Comparison of ENCODE assay signal across 8 mouse cellular contexts in the genomic region with DNA sequence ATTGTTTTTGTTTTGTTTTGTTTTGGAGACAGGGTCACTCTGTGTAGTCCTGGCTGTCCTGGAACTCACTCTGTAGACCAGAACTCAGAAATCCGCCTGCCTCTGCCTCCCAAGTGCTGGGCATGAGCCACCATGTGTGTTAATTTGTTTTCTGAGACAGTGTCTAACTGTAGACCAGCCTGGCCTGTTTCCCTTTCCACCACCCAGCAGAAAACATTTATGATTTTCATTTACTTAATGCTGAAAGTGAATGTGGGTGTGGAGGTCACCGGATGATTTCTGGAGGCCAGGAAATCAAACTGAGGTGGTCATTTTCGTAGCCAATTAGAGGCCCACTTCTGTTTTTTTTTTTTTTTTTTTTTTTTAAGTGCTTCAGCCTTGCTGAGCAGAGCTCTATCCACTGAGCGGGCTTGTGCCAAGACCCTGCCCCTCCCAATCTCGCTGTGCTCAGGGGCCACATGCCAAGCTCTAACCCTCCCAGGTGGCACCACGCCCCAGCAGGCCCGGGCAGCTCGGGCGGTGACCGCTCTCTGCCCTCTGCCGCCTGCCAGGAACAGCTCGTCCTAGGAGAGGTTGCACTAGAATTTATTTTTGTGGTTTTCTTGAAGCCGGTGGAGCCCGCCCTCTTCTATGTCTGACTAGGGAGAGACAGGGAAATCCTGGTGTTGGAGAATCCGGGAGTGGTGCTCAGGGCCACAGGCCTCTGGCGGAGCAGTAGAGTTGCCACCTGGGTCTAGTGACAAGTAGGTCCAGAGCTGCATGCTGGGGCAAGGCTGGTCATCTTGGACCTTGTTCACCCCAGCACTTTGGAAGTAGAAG. TPM values are rescaled to one million over a fixed set of nuclear protein-coding genes. Genes with fewer than 3 reads are reported as not detected.
DNase-seq lines count a peak whose midpoint lies in the region; ATAC-seq and TF ChIP-seq lines count a peak whose summit lies in the region.

No protein-coding gene starts in this region.

- no peaks in the 10 kb centered on the region for H3K27me3 ChIP-seq in CH12.LX (replicated peaks)
- no peaks in the 10 kb centered on the region for H3K27me3 ChIP-seq in embryonic facial prominence, embryonic 14.5 days (replicated peaks; ENCODE audit: control insufficient read depth, insufficient read depth, low read length)
- no peaks in the 10 kb centered on the region for H3K27me3 ChIP-seq in heart, embryonic 12.5 days (replicated peaks)
- H3K27me3 ChIP-seq in kidney, embryonic 14.5 days (ENCODE audit: control insufficient read depth, insufficient read depth, low read length): no peaks in the 10 kb centered on the region

- dilution Hi-C loops in CH12.LX (cut with MboI; ENCODE audit: extremely low pct_ligation_motif_present, extremely low pct_unique_long_range_greater_than_20kb, low sequenced_read_pairs): no loop called here

- no peak overlapping the region for H3K9ac ChIP-seq in CH12.LX (ENCODE audit: insufficient read depth, low read depth)
- peak overlapping the region; percentile 42 for H3K9ac ChIP-seq in embryonic facial prominence, embryonic 14.5 days (ENCODE audit: low read depth, low read length)
- peak overlapping the region; percentile 60 for H3K9ac ChIP-seq in heart, embryonic 12.5 days
- peak overlapping the region; percentile 42 for H3K9ac ChIP-seq in kidney, embryonic 14.5 days (ENCODE audit: low read depth, low read length)

- H3K79me2 ChIP-seq in CH12.LX (replicated peaks; ENCODE audit: control insufficient read depth, extremely low read depth, insufficient read depth, poor library complexity, severe bottlenecking): no peaks in the 10 kb centered on the region

- H3K4me3 ChIP-seq in CH12.LX (replicated peaks in 1 of 3; ENCODE audit: low read depth in 2 of 3, low read length in 2 of 3, poor library complexity in 1 of 3): no peak overlapping the region
- H3K4me3 ChIP-seq in embryonic facial prominence, embryonic 14.5 days (ENCODE audit: low read depth, low read length): peak overlapping the region; percentile 2; the same call in 1 of the 2 replicates
- peak overlapping the region; percentile 27; the same call in 1 of the 2 replicates for H3K4me3 ChIP-seq in heart, embryonic 12.5 days
- H3K4me3 ChIP-seq in kidney, embryonic 14.5 days (ENCODE audit: low read length): no peak overlapping the region

- no peak for DNase-seq in CH12.LX (ENCODE audit: extremely low read depth)
- DNase-seq in adipocyte (ENCODE audit: low spot score): peak; percentile 92
- peak; percentile 88 for DNase-seq in embryonic facial prominence, embryonic 14.5 days (ENCODE audit: low spot score)
- DNase-seq in lung, postnatal 14 days: peak; percentile 92
- peak; percentile 26 to 75 for DNase-seq in spleen, postnatal 10 days (ENCODE audit: low spot score in 2 of 2)
- DNase-seq in c-Kit-positive CD71-positive TER-119-positive erythroid progenitor cells, embryonic 14.5 days (ENCODE audit: low spot score): no peak

- no peaks in the 10 kb centered on the region for H3K9me3 ChIP-seq in CH12.LX (replicated peaks; ENCODE audit: low read length)
- H3K9me3 ChIP-seq in embryonic facial prominence, embryonic 14.5 days (ENCODE audit: control insufficient read depth, low read length): no peaks in the 10 kb centered on the region
- H3K9me3 ChIP-seq in heart, embryonic 12.5 days (replicated peaks): no peaks in the 10 kb centered on the region
- no peaks in the 10 kb centered on the region for H3K9me3 ChIP-seq in kidney, embryonic 14.5 days (ENCODE audit: control insufficient read depth, low read length)

- TF ChIP-seq CTCF in CH12.LX (conservative IDR thresholded peaks at IDR 0.05 in 1 of 2, IDR thresholded peaks at IDR 0.05 in 1 of 2; ENCODE audit: low read depth in 2 of 2, low read length in 2 of 2): no peak

- peak; percentile 20; the same call in 1 of the 2 replicates for TF ChIP-seq POLR2A in CH12.LX (IDR thresholded peaks at IDR 0.05; ENCODE audit: low read depth, low read length)

- H3K4me2 ChIP-seq in CH12.LX (ENCODE audit: insufficient read depth, low read depth, poor library complexity, severe bottlenecking): no peak overlapping the region
- peak overlapping the region; percentile 47 for H3K4me2 ChIP-seq in embryonic facial prominence, embryonic 14.5 days (ENCODE audit: low read depth, low read length)
- H3K4me2 ChIP-seq in heart, embryonic 12.5 days: peak overlapping the region; percentile 57
- peak overlapping the region; percentile 31; the same call in 1 of the 2 replicates for H3K4me2 ChIP-seq in kidney, embryonic 14.5 days (replicated peaks; ENCODE audit: low read depth, low read length)

- no peak for TF ChIP-seq EP300 in CH12.LX (IDR thresholded peaks at IDR 0.05; ENCODE audit: low read length)

- 26% methylated on average over 16 of the region's 16 CpGs for WGBS in embryonic facial prominence, embryonic 14.5 days
- 25% methylated on average over 16 of the region's 16 CpGs for WGBS in heart, embryonic 12.5 days
- WGBS in kidney, embryonic 14.5 days: 19% methylated on average over 16 of the region's 16 CpGs

- peak overlapping the region; percentile 88 for H3K27ac ChIP-seq in CH12.LX (ENCODE audit: insufficient read depth, low read depth)
- H3K27ac ChIP-seq in embryonic facial prominence, embryonic 14.5 days (replicated peaks; ENCODE audit: low read depth, low read length): peak overlapping the region; percentile 86
- peak overlapping the region; percentile 86 for H3K27ac ChIP-seq in heart, embryonic 12.5 days (ENCODE audit: poor library complexity, severe bottlenecking)
- H3K27ac ChIP-seq in kidney, embryonic 14.5 days (ENCODE audit: low read depth, low read length): peak overlapping the region; percentile 81

- peaks cover 39 to 43% of the 10 kb centered on the region in 2 experiments for H3K36me3 ChIP-seq in CH12.LX (replicated peaks in 1 of 2; ENCODE audit: control insufficient read depth in 1 of 2, insufficient read depth in 1 of 2, low read length in 1 of 2)
- peaks cover 36% of the 10 kb centered on the region for H3K36me3 ChIP-seq in embryonic facial prominence, embryonic 14.5 days (ENCODE audit: control insufficient read depth, insufficient read depth, low read length)
- H3K36me3 ChIP-seq in heart, embryonic 12.5 days: peaks cover 40% of the 10 kb centered on the region
- peaks cover 36% of the 10 kb centered on the region for H3K36me3 ChIP-seq in kidney, embryonic 14.5 days (ENCODE audit: control insufficient read depth, insufficient read depth, low read length)

- in situ Hi-C loops in CH12.LX (cut with MboI; ENCODE audit: low pct_ligation_motif_present, low pct_unique_long_range_greater_than_20kb, low sequenced_read_pairs): no loop called here

- peaks cover 13 to 68% of the 10 kb centered on the region in 2 experiments for H3K4me1 ChIP-seq in CH12.LX (ENCODE audit: control insufficient read depth in 1 of 2, insufficient read depth in 2 of 2)
- H3K4me1 ChIP-seq in embryonic facial prominence, embryonic 14.5 days (ENCODE audit: control insufficient read depth, insufficient read depth, low read length): peaks cover 25% of the 10 kb centered on the region
- peaks cover 44% of the 10 kb centered on the region for H3K4me1 ChIP-seq in heart, embryonic 12.5 days (replicated peaks)
- H3K4me1 ChIP-seq in kidney, embryonic 14.5 days (ENCODE audit: control insufficient read depth, insufficient read depth, low read length): peaks cover 36% of the 10 kb centered on the region

- TF ChIP-seq RAD21 in CH12.LX (IDR thresholded peaks at IDR 0.05; ENCODE audit: low read depth, low read length): no peak

- peak; percentile 73 for ATAC-seq in embryonic facial prominence, embryonic 14.5 days (ENCODE audit: low read depth)
- ATAC-seq in heart, embryonic 12.5 days (ENCODE audit: insufficient number of reproducible peaks, low FRiP score): peak; percentile 40
- ATAC-seq in kidney, embryonic 14.5 days (ENCODE audit: low FRiP score, low TSS enrichment): peak; percentile 48

RNA-seq across cellular contexts. Expression of a gene that starts 7.5 kb away (rescaled TPM):
- total RNA-seq in CH12.LX (2012; rRNA removed) (19.3 and 26.2 TPM in 2 replicates), CH12.LX (2014; rRNA removed) (10.0 and 11.1 TPM in 2 replicates)
- 18.8 and 19.4 TPM in 2 replicates for polyA plus RNA-seq in CH12.LX (2012; ENCODE audit: insufficient read length, low read depth)
- 71.6 and 81.2 TPM in 2 replicates for polyA plus RNA-seq in embryonic facial prominence, embryonic 14.5 days (2014; fragmentation: Nextera tagmentation; extraction: Ambion mirVana)
- 64.9 and 65.7 TPM in 2 replicates for polyA plus RNA-seq in heart, embryonic 12.5 days (2016; fragmentation: Nextera tagmentation; extraction: Ambion mirVana)
- polyA plus RNA-seq in kidney, embryonic 14.5 days (2014; fragmentation: Nextera tagmentation; extraction: Ambion mirVana): 63.4 and 80.2 TPM in 2 replicates

RNA-seq across cellular contexts. Expression of a gene that starts 13.5 kb away (rescaled TPM):
- total RNA-seq in CH12.LX (2012; rRNA removed) (91.5 and 110 TPM in 2 replicates), CH12.LX (2014; rRNA removed) (121 and 138 TPM in 2 replicates)
- polyA plus RNA-seq in CH12.LX (2012; ENCODE audit: insufficient read length, low read depth): 175 and 199 TPM in 2 replicates
- 84.6 and 86.7 TPM in 2 replicates for polyA plus RNA-seq in embryonic facial prominence, embryonic 14.5 days (2014; fragmentation: Nextera tagmentation; extraction: Ambion mirVana)
- polyA plus RNA-seq in heart, embryonic 12.5 days (2016; fragmentation: Nextera tagmentation; extraction: Ambion mirVana): 99.6 and 102 TPM in 2 replicates
- polyA plus RNA-seq in kidney, embryonic 14.5 days (2014; fragmentation: Nextera tagmentation; extraction: Ambion mirVana): 68.1 and 99.2 TPM in 2 replicates

RNA-seq across cellular contexts. Expression of a gene that starts 37.4 kb away (rescaled TPM):
- total RNA-seq in CH12.LX (2012; rRNA removed) (56.9 and 71.7 TPM in 2 replicates), CH12.LX (2014; rRNA removed) (65.2 and 71.4 TPM in 2 replicates)
- 75.0 and 84.2 TPM in 2 replicates for polyA plus RNA-seq in CH12.LX (2012; ENCODE audit: insufficient read length, low read depth)
- polyA plus RNA-seq in embryonic facial prominence, embryonic 14.5 days (2014; fragmentation: Nextera tagmentation; extraction: Ambion mirVana): 31.2 and 37.0 TPM in 2 replicates
- 34.8 and 38.1 TPM in 2 replicates for polyA plus RNA-seq in heart, embryonic 12.5 days (2016; fragmentation: Nextera tagmentation; extraction: Ambion mirVana)
- 23.3 and 34.4 TPM in 2 replicates for polyA plus RNA-seq in kidney, embryonic 14.5 days (2014; fragmentation: Nextera tagmentation; extraction: Ambion mirVana)

RNA-seq across cellular contexts. Expression of a gene that starts 37.6 kb away (rescaled TPM):
- total RNA-seq in CH12.LX (2012; rRNA removed) (8.1 and 9.6 TPM in 2 replicates), CH12.LX (2014; rRNA removed) (2.7 and 4.3 TPM in 2 replicates)
- polyA plus RNA-seq in CH12.LX (2012; ENCODE audit: insufficient read length, low read depth): 5.9 TPM in 2 replicates
- 10.3 and 14.4 TPM in 2 replicates for polyA plus RNA-seq in embryonic facial prominence, embryonic 14.5 days (2014; fragmentation: Nextera tagmentation; extraction: Ambion mirVana)
- polyA plus RNA-seq in heart, embryonic 12.5 days (2016; fragmentation: Nextera tagmentation; extraction: Ambion mirVana): 13.2 and 18.4 TPM in 2 replicates
- 8.5 and 14.6 TPM in 2 replicates for polyA plus RNA-seq in kidney, embryonic 14.5 days (2014; fragmentation: Nextera tagmentation; extraction: Ambion mirVana)

RNA-seq across cellular contexts. Expression of a gene that starts 41.8 kb away (rescaled TPM):
- total RNA-seq in CH12.LX (2012; rRNA removed) (44.1 and 50.3 TPM in 2 replicates), CH12.LX (2014; rRNA removed) (44.3 and 50.1 TPM in 2 replicates)
- 55.9 and 59.0 TPM in 2 replicates for polyA plus RNA-seq in CH12.LX (2012; ENCODE audit: insufficient read length, low read depth)
- polyA plus RNA-seq in embryonic facial prominence, embryonic 14.5 days (2014; fragmentation: Nextera tagmentation; extraction: Ambion mirVana): 104 and 125 TPM in 2 replicates
- polyA plus RNA-seq in heart, embryonic 12.5 days (2016; fragmentation: Nextera tagmentation; extraction: Ambion mirVana): 131 and 136 TPM in 2 replicates
- polyA plus RNA-seq in kidney, embryonic 14.5 days (2014; fragmentation: Nextera tagmentation; extraction: Ambion mirVana): 127 and 134 TPM in 2 replicates

Comparison
In these comparisons a context has a peak if more than half of its experiments do, and no peak if none do; other contexts are left out.
1. DNase-seq: peak in adipocyte (single experiment), embryonic facial prominence, embryonic 14.5 days (single experiment), lung, postnatal 14 days (single experiment) and spleen, postnatal 10 days (2 of 2); none in CH12.LX (single experiment) and c-Kit-positive CD71-positive TER-119-positive erythroid progenitor cells, embryonic 14.5 days (single experiment).
2. H3K4me3 ChIP-seq: peak in embryonic facial prominence, embryonic 14.5 days (single experiment) and heart, embryonic 12.5 days (single experiment); none in CH12.LX (0 of 3) and kidney, embryonic 14.5 days (single experiment).
3. Peak in every context shown above with its lines, with median percentiles within 50 percentile points of each other: H3K27ac ChIP-seq and ATAC-seq.